Mouse (Mus musculus) embryo, embryonic 10.5 days (tissue): ENCODE data around the gene Actrt3.
A peak's percentile ranks its signal among the peaks of the same experiment; 100 is the strongest.

Experiments used
- DNase-seq: peaks from one replicate; pipeline ENCODE4 v3.0.0-alpha.2; 2015; ENCODE audit warnings: low spot score

Gene Actrt3

GRCm38 (mm10) chr3:30599711-30600545 is at the start of gene Actrt3:
Gene Actrt3, minus strand, starts transcription at chr3:30599939.
- DNase-seq: peak; percentile 66

DNA sequence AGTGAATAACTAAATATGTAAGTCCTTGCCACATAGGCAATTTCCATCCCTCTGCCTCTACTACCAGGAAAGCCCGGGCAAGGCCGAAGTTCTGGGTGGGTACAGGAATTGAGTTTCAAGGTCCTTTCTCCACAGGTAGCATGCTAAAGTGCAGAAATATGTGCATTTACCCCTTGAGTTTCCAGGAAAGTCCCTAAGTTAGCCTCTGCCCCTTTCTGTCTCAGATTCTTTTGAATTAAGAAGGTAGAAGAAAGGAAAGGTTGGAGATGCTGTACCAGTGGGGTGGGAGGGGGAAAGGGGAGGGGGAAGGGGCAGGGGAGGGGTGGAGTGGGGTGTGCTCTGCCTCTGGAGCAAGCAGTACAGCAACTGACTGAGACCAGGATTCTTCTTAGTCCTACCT is 48.7 kb upstream of the Actrt3 start:
- no peak for DNase-seq

GRCm38 (mm10) chr3:30647440-30648090 is 47.8 kb upstream of the Actrt3 start, which contains the start of gene Lrrc34:
Gene Lrrc34, minus strand, starts transcription at chr3:30647869.
- peak; percentile 94 for DNase-seq

- DNase-seq: peak; percentile 7
Measured at GRCm38 (mm10) chr3:30646761-30647160, 47.0 kb upstream of the Actrt3 start.

DNA sequence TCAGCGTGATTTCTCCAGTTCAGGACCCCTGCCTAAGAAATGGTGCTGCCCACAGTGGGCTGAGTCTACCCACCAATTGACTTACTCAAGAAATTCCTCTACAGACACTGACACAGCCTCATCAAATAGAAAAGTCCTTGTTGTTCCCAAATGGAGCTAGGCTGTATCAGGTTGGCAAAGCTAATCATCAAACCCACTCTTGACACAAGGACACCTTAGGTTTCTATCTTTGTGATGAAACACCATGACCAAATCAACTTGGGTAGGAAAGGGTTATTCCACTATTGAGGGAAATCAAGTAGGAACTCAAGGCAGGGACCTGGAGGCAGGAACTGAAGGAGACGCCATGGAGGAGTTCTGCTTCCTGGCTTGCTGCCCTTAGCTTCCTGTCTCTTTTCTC is 44.5 kb upstream of the Actrt3 start, which contains the start of gene Lrriq4:
Gene Lrriq4, plus strand, starts transcription at position 301 of the 400 bp plus-strand sequence.
- no peak for DNase-seq

- DNase-seq: no peak
Measured at GRCm38 (mm10) chr3:30635629-30636028, 35.9 kb upstream of the Actrt3 start.

- peak; percentile 43 for DNase-seq
Measured at GRCm38 (mm10) chr3:30633681-30634080, 33.9 kb upstream of the Actrt3 start.

DNA sequence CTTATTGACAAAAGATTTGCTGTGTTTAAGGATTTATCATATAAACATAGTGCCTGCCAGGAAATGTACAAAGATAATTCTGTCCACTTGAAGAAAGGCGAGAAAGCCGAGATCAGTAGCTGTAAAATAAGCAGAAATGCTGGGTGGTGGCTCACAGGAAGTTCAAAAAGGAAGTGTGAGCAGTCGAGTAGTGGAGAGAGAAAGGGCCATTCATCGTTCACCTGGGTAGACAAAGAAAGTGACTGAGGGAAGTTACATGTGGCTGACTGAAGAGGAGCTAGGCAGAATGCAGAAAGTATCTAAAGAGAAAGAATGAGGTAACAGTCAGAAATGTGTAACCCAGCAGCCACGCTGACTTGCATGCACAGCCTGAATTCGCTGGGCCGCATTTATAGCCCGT is 20.4 kb upstream of the Actrt3 start:
- no peak for DNase-seq

DNA sequence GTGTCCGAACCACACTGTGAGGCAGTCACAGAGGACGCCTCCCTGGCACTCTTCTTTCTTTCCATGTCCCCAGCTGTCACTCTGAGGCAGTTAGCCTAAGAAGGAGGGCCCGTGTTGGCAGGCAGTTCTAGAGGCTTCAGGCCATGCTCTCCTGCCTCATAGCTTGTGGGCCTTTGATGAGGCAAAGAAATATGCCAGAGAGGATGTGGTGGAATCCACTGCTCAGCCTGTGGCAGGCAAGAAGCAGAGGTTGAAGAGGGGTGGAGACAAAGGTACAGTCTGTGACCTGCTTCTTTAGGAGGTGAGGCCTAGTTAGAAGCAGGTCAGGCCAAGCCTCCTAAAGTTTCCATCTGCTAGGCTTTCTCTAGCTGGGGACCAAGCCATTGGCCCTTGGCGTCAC is 11.2 kb upstream of the Actrt3 start:
- DNase-seq: no peak

- no peak for DNase-seq
Measured at GRCm38 (mm10) chr3:30608999-30609398, 9.3 kb upstream of the Actrt3 start.

GRCm38 (mm10) chr3:30603256-30603655 is 3.5 kb upstream of the Actrt3 start:
- DNase-seq: no peak

DNA sequence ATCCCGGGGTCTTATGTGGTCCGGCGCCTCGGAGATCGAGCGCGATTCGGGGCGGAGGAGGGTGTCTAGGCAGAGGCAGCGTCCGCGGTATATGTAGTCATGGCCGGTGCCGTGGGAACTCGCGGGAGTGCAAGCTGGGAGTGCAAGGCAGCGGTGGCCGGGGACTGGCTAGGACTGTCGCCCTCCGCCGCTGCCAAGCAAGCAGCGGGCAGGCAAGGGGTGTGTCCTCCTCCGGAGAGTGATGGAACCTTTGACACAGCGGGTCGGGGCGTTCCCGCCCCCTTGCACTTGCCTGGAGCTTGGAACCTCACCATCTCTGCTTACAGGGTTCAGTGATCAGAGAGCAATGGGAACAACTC is 3.0 kb upstream of the Actrt3 start:
- peak; percentile 80 for DNase-seq

- peak; percentile 98 for DNase-seq
Measured at GRCm38 (mm10) chr3:30602065-30602739, 2.5 kb upstream of the Actrt3 start, which contains the start of gene Mynn. Gene Mynn, plus strand, starts transcription at chr3:30602065.

- no peak for DNase-seq
Measured at GRCm38 (mm10) chr3:30601610-30602064, 1.9 kb upstream of the Actrt3 start.

- peak; percentile 96 for DNase-seq
Measured at GRCm38 (mm10) chr3:30601175-30601574, 1.4 kb upstream of the Actrt3 start.

DNA sequence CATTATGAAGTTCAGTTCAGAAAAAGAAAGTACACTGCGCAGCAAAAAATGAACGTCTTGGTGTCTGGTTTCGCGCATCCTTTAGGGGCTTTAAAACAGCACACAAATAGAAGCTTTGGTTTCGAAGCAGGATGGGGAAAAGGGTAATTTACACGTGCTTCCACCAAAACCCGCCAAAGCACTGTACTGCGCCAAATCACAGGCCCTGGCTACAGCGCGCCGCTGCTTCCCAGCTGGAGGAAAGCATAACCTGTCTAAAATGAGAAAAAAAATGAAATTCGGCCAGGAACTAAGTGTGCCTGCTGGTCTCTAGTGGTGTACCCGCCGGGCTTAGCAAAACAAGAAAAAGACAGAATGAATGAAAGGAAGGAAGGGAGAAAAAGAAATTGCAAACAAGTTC is 978 bp upstream of the Actrt3 start:
- peak; percentile 67 for DNase-seq

DNA sequence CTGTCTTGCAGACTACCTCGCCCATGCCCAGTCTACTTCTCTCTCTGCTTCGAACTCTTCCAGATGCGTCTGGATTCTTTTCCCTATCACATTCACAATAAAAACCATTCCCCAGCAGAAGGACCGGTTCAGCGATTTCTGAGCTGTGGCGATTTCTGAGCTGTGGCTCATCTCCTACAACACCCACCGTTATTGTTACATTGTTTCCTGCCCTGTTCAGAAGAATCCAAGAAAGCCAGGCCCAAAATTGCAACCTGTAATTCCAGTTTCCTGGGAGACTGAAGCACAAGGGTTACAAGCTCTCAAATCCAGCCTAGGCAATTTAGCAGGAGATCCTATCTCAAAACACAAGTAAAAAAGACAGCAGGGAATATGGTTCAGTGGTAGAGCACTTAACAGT is 2.5 kb downstream of the Actrt3 start:
- no peak for DNase-seq

GRCm38 (mm10) chr3:30595111-30595832 is 4.5 kb downstream of the Actrt3 start:
- peak; percentile 78 for DNase-seq

- peak; percentile 64 for DNase-seq
Measured at GRCm38 (mm10) chr3:30593719-30594485, 5.8 kb downstream of the Actrt3 start.

GRCm38 (mm10) chr3:30592418-30592853 is 7.3 kb downstream of the Actrt3 start:
- DNase-seq: peak; percentile 87

DNA sequence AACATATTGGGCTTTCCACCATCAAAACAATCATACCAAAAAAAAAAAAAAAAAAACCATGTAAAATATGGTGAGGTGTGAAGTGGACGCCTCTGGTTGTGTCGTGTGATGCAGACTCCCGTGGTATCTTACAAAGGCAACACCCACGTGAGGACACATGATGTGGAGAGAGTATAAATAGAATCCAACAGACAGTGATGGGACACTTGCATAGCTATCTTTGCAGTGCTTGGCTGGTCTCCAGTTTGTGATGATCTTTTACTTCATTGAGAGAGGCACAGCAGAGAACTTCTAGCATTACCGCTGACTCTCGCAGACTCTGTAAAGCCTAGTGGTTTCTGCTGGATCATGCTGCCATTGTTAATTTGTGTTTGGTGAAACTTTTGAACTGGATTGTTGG is 10.9 kb downstream of the Actrt3 start:
- DNase-seq: no peak
